ENCODE assay signal across 10 mouse cellular contexts in the genomic region with DNA sequence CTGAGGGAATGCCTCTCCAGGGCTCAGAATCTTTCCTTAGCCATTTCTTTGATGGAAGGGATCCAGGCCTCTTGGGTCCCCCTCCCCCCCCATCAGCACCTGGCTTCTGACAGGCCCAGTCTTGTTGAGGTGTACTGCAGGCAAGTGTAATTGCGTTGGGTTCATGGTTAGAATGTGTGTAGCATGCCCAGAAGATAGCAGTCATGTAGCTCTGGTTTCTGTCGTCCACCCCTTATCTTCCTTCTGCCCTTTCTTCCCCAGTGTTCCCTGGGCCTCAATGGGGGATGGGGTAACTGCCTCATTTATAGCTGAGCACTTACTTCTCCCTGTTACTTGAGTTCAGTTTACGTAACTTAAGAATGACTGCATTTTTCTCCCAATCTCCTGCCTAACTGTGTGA.
DNase-seq lines count a peak whose midpoint lies in the region; ATAC-seq and TF ChIP-seq lines count a peak whose summit lies in the region.
"Had no signal": no experiment of that assay in that cellular context is flagged by ENCODE, and none has a peak within 500 bp of the region (broad histone marks: within the 10 kb centered on the region; RNA-seq: fewer than 3 reads in every experiment).

No protein-coding gene starts in this region.

- 45% methylated on average over 3 of the region's 3 CpGs for WGBS in embryonic facial prominence, embryonic 15.5 days
- 28% methylated on average over 3 of the region's 3 CpGs for WGBS in limb, embryonic 14.5 days
- 42% methylated on average over 3 of the region's 3 CpGs for WGBS in stomach, postnatal 0 days

- no peaks in the 10 kb centered on the region for H3K9me3 ChIP-seq in megakaryocyte, embryonic 14.5 days
- H3K9me3 ChIP-seq in embryonic facial prominence, embryonic 15.5 days (replicated peaks) = no peaks in the 10 kb centered on the region
- no peaks in the 10 kb centered on the region for H3K9me3 ChIP-seq in limb, embryonic 14.5 days (ENCODE audit: control insufficient read depth, low read length)
- no peaks in the 10 kb centered on the region for H3K9me3 ChIP-seq in stomach, postnatal 0 days (ENCODE audit: control insufficient read depth, low read length)

- H3K4me2 ChIP-seq in embryonic facial prominence, embryonic 15.5 days (replicated peaks) = peak overlapping the region; percentile 31; the same call in 1 of the 2 replicates
- no peak overlapping the region for H3K4me2 ChIP-seq in limb, embryonic 14.5 days (replicated peaks; ENCODE audit: low read depth, low read length, severe bottlenecking)
- peak overlapping the region; percentile 14; the same call in 1 of the 2 replicates for H3K4me2 ChIP-seq in stomach, postnatal 0 days (replicated peaks; ENCODE audit: low read depth)

- peak overlapping the region; percentile 77 for H3K4me3 ChIP-seq in megakaryocyte, embryonic 14.5 days (replicated peaks)
- H3K4me3 ChIP-seq in embryonic facial prominence, embryonic 15.5 days (replicated peaks) = no peak overlapping the region
- no peak overlapping the region for H3K4me3 ChIP-seq in limb, embryonic 14.5 days (replicated peaks; ENCODE audit: low read length)
- H3K4me3 ChIP-seq in stomach, postnatal 0 days (ENCODE audit: low read depth, low read length) = no peak overlapping the region

- peak overlapping the region; percentile 89 for H3K27ac ChIP-seq in embryonic facial prominence, embryonic 15.5 days (replicated peaks)
- peak overlapping the region; percentile 64 for H3K27ac ChIP-seq in limb, embryonic 14.5 days (replicated peaks; ENCODE audit: low read depth, low read length)
- peak overlapping the region; percentile 83 for H3K27ac ChIP-seq in stomach, postnatal 0 days (replicated peaks)

- TF ChIP-seq POLR2A in limb, embryonic 14.5 days (IDR thresholded peaks at IDR 0.05; ENCODE audit: borderline replicate concordance, extremely low read depth, insufficient read depth, insufficient read length) = no peak

- H3K4me1 ChIP-seq in megakaryocyte, embryonic 14.5 days = peaks cover 85% of the 10 kb centered on the region
- peaks cover 29% of the 10 kb centered on the region for H3K4me1 ChIP-seq in embryonic facial prominence, embryonic 15.5 days
- H3K4me1 ChIP-seq in limb, embryonic 14.5 days (ENCODE audit: control insufficient read depth, insufficient read depth, low read length) = peaks cover 29% of the 10 kb centered on the region
- 0 out of 2 replicates have a peak, but pooled peaks cover 3% of the 10 kb centered on the region for H3K4me1 ChIP-seq in stomach, postnatal 0 days (replicated peaks; ENCODE audit: control insufficient read depth, insufficient read depth)

- TF ChIP-seq CTCF in stomach, postnatal 0 days (IDR thresholded peaks at IDR 0.05; ENCODE audit: low read depth) = no peak

- DNase-seq in limb, embryonic 14.5 days (ENCODE audit: low spot score) = no peak
- no peak for DNase-seq in stomach, postnatal 0 days (ENCODE audit: low spot score)
- DNase-seq in spleen, postnatal 10 days (ENCODE audit: low spot score in 2 of 2) = no peak
- no peak for DNase-seq in T-cell, adult 2 months (ENCODE audit: low spot score)
- DNase-seq in cerebellum, adult 9-11 months = no peak
- DNase-seq: kidney, adult 18-20 months; retina, postnatal 1 day had no signal

- peaks cover 96% of the 10 kb centered on the region for H3K36me3 ChIP-seq in megakaryocyte, embryonic 14.5 days (replicated peaks; ENCODE audit: low read length)
- H3K36me3 ChIP-seq in embryonic facial prominence, embryonic 15.5 days = no peaks in the 10 kb centered on the region
- no peaks in the 10 kb centered on the region; the same call in 1 of the 2 replicates for H3K36me3 ChIP-seq in limb, embryonic 14.5 days (ENCODE audit: control insufficient read depth, insufficient read depth, low read length)
- H3K36me3 ChIP-seq in stomach, postnatal 0 days (ENCODE audit: control insufficient read depth, insufficient read depth, low read length) = no peaks in the 10 kb centered on the region

- H3K9ac ChIP-seq in embryonic facial prominence, embryonic 15.5 days = no peak overlapping the region
- H3K9ac ChIP-seq in limb, embryonic 14.5 days (ENCODE audit: low read depth, low read length, severe bottlenecking) = no peak overlapping the region
- no peak overlapping the region for H3K9ac ChIP-seq in stomach, postnatal 0 days (ENCODE audit: low read length)

- no peak for ATAC-seq in megakaryocyte, adult 5-6 weeks (ENCODE audit: poor library complexity, severe bottlenecking)
- no peak for ATAC-seq in embryonic facial prominence, embryonic 15.5 days (ENCODE audit: insufficient number of reproducible peaks, low FRiP score, low TSS enrichment, low read depth)
- no peak for ATAC-seq in limb, embryonic 14.5 days (ENCODE audit: low FRiP score, low read depth)
- ATAC-seq in stomach, postnatal 0 days (ENCODE audit: low FRiP score, low TSS enrichment) = no peak

- no peak for TF ChIP-seq EP300 in stomach, postnatal 0 days (optimal IDR thresholded peaks at IDR 0.05)

- no peaks in the 10 kb centered on the region for H3K27me3 ChIP-seq in megakaryocyte, embryonic 14.5 days (replicated peaks)
- H3K27me3 ChIP-seq in embryonic facial prominence, embryonic 15.5 days = no peaks in the 10 kb centered on the region
- H3K27me3 ChIP-seq in limb, embryonic 14.5 days (ENCODE audit: control insufficient read depth, insufficient read depth, low read length) = no peaks in the 10 kb centered on the region
- no peaks in the 10 kb centered on the region for H3K27me3 ChIP-seq in stomach, postnatal 0 days (ENCODE audit: control insufficient read depth, insufficient read depth, low read length)
